Comparison of ENCODE assay signal across 20 mouse cellular contexts in genomic region chr15:70357961-70358360, GRCm38 (mm10).
DNase-seq lines count a peak whose midpoint lies in the region; ATAC-seq and TF ChIP-seq lines count a peak whose summit lies in the region.
"Had no signal": no experiment of that assay in that cellular context is flagged by ENCODE, and none has a peak within 500 bp of the region (broad histone marks: within the 10 kb centered on the region; RNA-seq: fewer than 3 reads in every experiment).

No protein-coding gene starts in this region.

- intact Hi-C loops in left cerebral cortex, postnatal 10 days (cut with DNase I) = no loop called here

- no peaks in the 10 kb centered on the region for H3K4me1 ChIP-seq in forebrain, embryonic 15.5 days
- H3K4me1 ChIP-seq in forebrain, embryonic 10.5 days = no peaks in the 10 kb centered on the region
- peaks cover 4% of the 10 kb centered on the region; the same call in 1 of the 2 replicates for H3K4me1 ChIP-seq in forebrain, postnatal 0 days (ENCODE audit: insufficient read depth)
- H3K4me1 ChIP-seq: hindbrain, embryonic 13.5 days; limb, embryonic 12.5 days; neural tube, embryonic 12.5 days had no signal

- no peak overlapping the region for H3K4me3 ChIP-seq in forebrain, embryonic 15.5 days
- H3K4me3 ChIP-seq in forebrain, embryonic 10.5 days = no peak overlapping the region
- no peak overlapping the region for H3K4me3 ChIP-seq in forebrain, postnatal 0 days (ENCODE audit: low read depth, low read length)
- H3K4me3 ChIP-seq: hindbrain, embryonic 13.5 days; limb, embryonic 12.5 days; neural tube, embryonic 12.5 days had no signal

- H3K27ac ChIP-seq in forebrain, embryonic 15.5 days (replicated peaks) = 0 out of 2 replicates have a peak overlapping the region, but pooled peaks have one; percentile 19
- no peak overlapping the region for H3K27ac ChIP-seq in forebrain, embryonic 10.5 days
- peak overlapping the region; percentile 50; the same call in 1 of the 2 replicates for H3K27ac ChIP-seq in forebrain, postnatal 0 days (ENCODE audit: low read depth, low read length)
- H3K27ac ChIP-seq: hindbrain, embryonic 13.5 days; limb, embryonic 12.5 days; liver, embryonic 14.5 days; neural tube, embryonic 12.5 days had no signal

- H3K9me3 ChIP-seq in forebrain, embryonic 15.5 days = no peaks in the 10 kb centered on the region
- H3K9me3 ChIP-seq in forebrain, embryonic 10.5 days = no peaks in the 10 kb centered on the region
- H3K9me3 ChIP-seq in forebrain, postnatal 0 days (ENCODE audit: low read length) = no peaks in the 10 kb centered on the region
- H3K9me3 ChIP-seq: hindbrain, embryonic 13.5 days; limb, embryonic 12.5 days; neural tube, embryonic 12.5 days had no signal

- H3K27me3 ChIP-seq in forebrain, embryonic 15.5 days = no peaks in the 10 kb centered on the region
- no peaks in the 10 kb centered on the region for H3K27me3 ChIP-seq in forebrain, embryonic 10.5 days (ENCODE audit: poor library complexity, severe bottlenecking)
- H3K27me3 ChIP-seq in forebrain, postnatal 0 days (ENCODE audit: insufficient read depth, low read length) = no peaks in the 10 kb centered on the region
- H3K27me3 ChIP-seq: hindbrain, embryonic 13.5 days; limb, embryonic 12.5 days; neural tube, embryonic 12.5 days had no signal

- ATAC-seq in forebrain, embryonic 15.5 days (replicated peaks) = peak; percentile 78
- peak; percentile 56; the same call in 1 of the 2 replicates for ATAC-seq in forebrain, postnatal 0 days
- ATAC-seq: intestine, postnatal 0 days had no signal

- no peak for DNase-seq in forebrain, embryonic 10.5 days (ENCODE audit: extremely low spot score, low spot score)
- DNase-seq in forebrain, postnatal 0 days = peak; percentile 65
- peak; percentile 18 to 26 for DNase-seq in left cerebral cortex, postnatal 10 days (ENCODE audit: extremely low spot score in 1 of 2, low spot score in 2 of 2)
- peak; percentile 52 to 76 for DNase-seq in right cerebral cortex, postnatal 36 days (ENCODE audit: low spot score in 2 of 2)
- DNase-seq in kidney, adult 8-10 months = no peak
- no peak for DNase-seq in heart, postnatal 4 days
- no peak for DNase-seq in Muller cell, postnatal 12 days (ENCODE audit: inconsistent ontology term)
- DNase-seq: cerebellum, adult 11-12 months; embryo, embryonic 11 days; heart, adult 11 months; kidney, postnatal 4 days; lung, postnatal 14 days; spleen, adult 18-20 months; thymus, postnatal 25 days had no signal

- 66% methylated on average over 10 of the region's 10 CpGs for WGBS in forebrain, embryonic 15.5 days
- WGBS in forebrain, embryonic 10.5 days = 90% methylated on average over 10 of the region's 10 CpGs
- WGBS in forebrain, postnatal 0 days = 68% methylated on average over 10 of the region's 10 CpGs

- TF ChIP-seq CTCF in forebrain, postnatal 0 days (IDR thresholded peaks at IDR 0.05; ENCODE audit: low read depth) = no peak

- H3K4me2 ChIP-seq in forebrain, embryonic 15.5 days (replicated peaks) = no peak overlapping the region
- no peak overlapping the region for H3K4me2 ChIP-seq in forebrain, postnatal 0 days (ENCODE audit: low read depth)
- H3K4me2 ChIP-seq: hindbrain, embryonic 13.5 days; limb, embryonic 12.5 days; neural tube, embryonic 12.5 days had no signal

- no peak overlapping the region for H3K9ac ChIP-seq in forebrain, embryonic 15.5 days (replicated peaks)
- H3K9ac ChIP-seq in forebrain, postnatal 0 days = no peak overlapping the region
- H3K9ac ChIP-seq: hindbrain, embryonic 13.5 days; limb, embryonic 12.5 days; liver, embryonic 14.5 days; neural tube, embryonic 12.5 days had no signal

- H3K36me3 ChIP-seq in forebrain, embryonic 15.5 days = no peaks in the 10 kb centered on the region
- no peaks in the 10 kb centered on the region for H3K36me3 ChIP-seq in forebrain, embryonic 10.5 days (replicated peaks)
- no peaks in the 10 kb centered on the region for H3K36me3 ChIP-seq in forebrain, postnatal 0 days (ENCODE audit: insufficient read depth)
- H3K36me3 ChIP-seq: hindbrain, embryonic 13.5 days; limb, embryonic 12.5 days; neural tube, embryonic 12.5 days had no signal

Comparison
In these comparisons a context has a peak if more than half of its experiments do, and no peak if none do; other contexts are left out.
1. DNase-seq: peak in forebrain, postnatal 0 days (single experiment), left cerebral cortex, postnatal 10 days (2 of 2) and right cerebral cortex, postnatal 36 days (2 of 2); none in forebrain, embryonic 10.5 days (single experiment), kidney, adult 8-10 months (0 of 2), heart, postnatal 4 days (single experiment) and Muller cell, postnatal 12 days (single experiment).